Mouse (Mus musculus): ENCODE data around the gene Pdxdc1. TPM values are rescaled to one million over a fixed set of nuclear protein-coding genes. Genes with fewer than 3 reads are reported as not detected.

The Pdxdc1 gene
- 135 and 156 TPM in 2 replicates for polyA plus RNA-seq (2011; ENCODE audit: insufficient read depth, insufficient read length, low read depth, missing spikeins)

GRCm38 (mm10) chr16:13902888-13903483 lies at the start of gene Pdxdc1, which contains the start of gene Mpv17l:
Gene Pdxdc1 (minus strand): TSS chr16:13903131.
Gene Mpv17l (plus strand): TSS chr16:13903161.
- TF ChIP-seq CTCF (IDR thresholded peaks at IDR 0.05; ENCODE audit: low read depth, low read length) (no peak), EP300 (IDR thresholded peaks at IDR 0.05; ENCODE audit: insufficient read depth, low read depth, low read length) (no peak), POLR2A (IDR thresholded peaks at IDR 0.05; ENCODE audit: insufficient read depth, low read length) (peak; percentile 27)
- Histone ChIP-seq H3K27me3 (ENCODE audit: control insufficient read depth, insufficient read depth, low read length, poor library complexity, severe bottlenecking) (no peaks in the 10 kb centered on the region), H3K4me1 (ENCODE audit: control insufficient read depth, insufficient read depth, low read length) (no peaks in the 10 kb centered on the region), H3K9ac (ENCODE audit: low read depth, poor library complexity, severe bottlenecking) (peak within 1 kb of the TSS; percentile 84), H3K27ac (ENCODE audit: insufficient read depth, low read length) (peak within 1 kb of the TSS; percentile 67; the same call in 1 of the 2 replicates), H3K36me3 (ENCODE audit: control insufficient read depth, insufficient read depth, low read length, poor library complexity, severe bottlenecking) (no peaks in the 10 kb centered on the region), H3K4me3 (ENCODE audit: low read depth, low read length) (peak within 1 kb of the TSS; percentile 98), H3K9me3 (replicated peaks; ENCODE audit: control insufficient read depth, insufficient read depth, low read length, poor library complexity, severe bottlenecking) (no peaks in the 10 kb centered on the region)

- no peak overlapping the region for H3K9ac ChIP-seq (ENCODE audit: low read depth, poor library complexity, severe bottlenecking)
- peaks cover 7% of the 10 kb centered on the region; the same call in 1 of the 2 replicates for H3K9me3 ChIP-seq (replicated peaks; ENCODE audit: control insufficient read depth, insufficient read depth, low read length, poor library complexity, severe bottlenecking)
- H3K27me3 ChIP-seq (ENCODE audit: control insufficient read depth, insufficient read depth, low read length, poor library complexity, severe bottlenecking) = no peaks in the 10 kb centered on the region
- peak; percentile 95 for TF ChIP-seq EP300 (IDR thresholded peaks at IDR 0.05; ENCODE audit: insufficient read depth, low read depth, low read length)
- no peak for TF ChIP-seq POLR2A (IDR thresholded peaks at IDR 0.05; ENCODE audit: insufficient read depth, low read length)
- peaks cover 2% of the 10 kb centered on the region for H3K4me1 ChIP-seq (ENCODE audit: control insufficient read depth, insufficient read depth, low read length)
- no peaks in the 10 kb centered on the region for H3K36me3 ChIP-seq (ENCODE audit: control insufficient read depth, insufficient read depth, low read length, poor library complexity, severe bottlenecking)
- H3K27ac ChIP-seq (ENCODE audit: insufficient read depth, low read length) = no peak overlapping the region
- no peak overlapping the region for H3K4me3 ChIP-seq (ENCODE audit: low read depth, low read length)
These were observed 48.3 kb upstream of the Pdxdc1 start for GRCm38 (mm10) chr16:13951245-13951644.

GRCm38 (mm10) chr16:13946306-13946705 lies 43.4 kb upstream of the Pdxdc1 start:
- no peak overlapping the region for H3K27ac ChIP-seq (ENCODE audit: insufficient read depth, low read length)
- H3K27me3 ChIP-seq (ENCODE audit: control insufficient read depth, insufficient read depth, low read length, poor library complexity, severe bottlenecking) = no peaks in the 10 kb centered on the region
- H3K9me3 ChIP-seq (replicated peaks; ENCODE audit: control insufficient read depth, insufficient read depth, low read length, poor library complexity, severe bottlenecking) = peaks cover 7% of the 10 kb centered on the region; the same call in 1 of the 2 replicates
- TF ChIP-seq POLR2A (IDR thresholded peaks at IDR 0.05; ENCODE audit: insufficient read depth, low read length) (no peak), EP300 (IDR thresholded peaks at IDR 0.05; ENCODE audit: insufficient read depth, low read depth, low read length) (no peak), CTCF (IDR thresholded peaks at IDR 0.05; ENCODE audit: low read depth, low read length) (no peak)
- H3K36me3 ChIP-seq (ENCODE audit: control insufficient read depth, insufficient read depth, low read length, poor library complexity, severe bottlenecking) = no peaks in the 10 kb centered on the region
- H3K4me3 ChIP-seq (ENCODE audit: low read depth, low read length) = no peak overlapping the region
- no peak overlapping the region for H3K9ac ChIP-seq (ENCODE audit: low read depth, poor library complexity, severe bottlenecking)
- H3K4me1 ChIP-seq (ENCODE audit: control insufficient read depth, insufficient read depth, low read length) = peaks cover 2% of the 10 kb centered on the region

- Histone ChIP-seq H3K9me3 (replicated peaks; ENCODE audit: control insufficient read depth, insufficient read depth, low read length, poor library complexity, severe bottlenecking) (peaks cover 7% of the 10 kb centered on the region; the same call in 1 of the 2 replicates), H3K27ac (ENCODE audit: insufficient read depth, low read length) (no peak overlapping the region), H3K9ac (ENCODE audit: low read depth, poor library complexity, severe bottlenecking) (no peak overlapping the region), H3K36me3 (ENCODE audit: control insufficient read depth, insufficient read depth, low read length, poor library complexity, severe bottlenecking) (no peaks in the 10 kb centered on the region), H3K27me3 (ENCODE audit: control insufficient read depth, insufficient read depth, low read length, poor library complexity, severe bottlenecking) (no peaks in the 10 kb centered on the region), H3K4me1 (ENCODE audit: control insufficient read depth, insufficient read depth, low read length) (peaks cover 2% of the 10 kb centered on the region), H3K4me3 (ENCODE audit: low read depth, low read length) (no peak overlapping the region)
- no peak for TF ChIP-seq CTCF (IDR thresholded peaks at IDR 0.05; ENCODE audit: low read depth, low read length)
- TF ChIP-seq POLR2A (IDR thresholded peaks at IDR 0.05; ENCODE audit: insufficient read depth, low read length) = no peak
- no peak for TF ChIP-seq EP300 (IDR thresholded peaks at IDR 0.05; ENCODE audit: insufficient read depth, low read depth, low read length)
These were observed 42.2 kb upstream of the Pdxdc1 start for GRCm38 (mm10) chr16:13945153-13945552.

GRCm38 (mm10) chr16:13944752-13945151 lies 41.8 kb upstream of the Pdxdc1 start:
- Histone ChIP-seq H3K9me3 (replicated peaks; ENCODE audit: control insufficient read depth, insufficient read depth, low read length, poor library complexity, severe bottlenecking) (peaks cover 5% of the 10 kb centered on the region; the same call in 1 of the 2 replicates), H3K27me3 (ENCODE audit: control insufficient read depth, insufficient read depth, low read length, poor library complexity, severe bottlenecking) (no peaks in the 10 kb centered on the region), H3K4me3 (ENCODE audit: low read depth, low read length) (no peak overlapping the region), H3K27ac (ENCODE audit: insufficient read depth, low read length) (no peak overlapping the region), H3K9ac (ENCODE audit: low read depth, poor library complexity, severe bottlenecking) (no peak overlapping the region), H3K36me3 (ENCODE audit: control insufficient read depth, insufficient read depth, low read length, poor library complexity, severe bottlenecking) (no peaks in the 10 kb centered on the region), H3K4me1 (ENCODE audit: control insufficient read depth, insufficient read depth, low read length) (peaks cover 2% of the 10 kb centered on the region)
- TF ChIP-seq POLR2A (IDR thresholded peaks at IDR 0.05; ENCODE audit: insufficient read depth, low read length) (no peak), CTCF (IDR thresholded peaks at IDR 0.05; ENCODE audit: low read depth, low read length) (no peak), EP300 (IDR thresholded peaks at IDR 0.05; ENCODE audit: insufficient read depth, low read depth, low read length) (no peak)

GRCm38 (mm10) chr16:13944178-13944577 lies 41.2 kb upstream of the Pdxdc1 start:
- H3K4me3 ChIP-seq (ENCODE audit: low read depth, low read length) = no peak overlapping the region
- no peaks in the 10 kb centered on the region for H3K27me3 ChIP-seq (ENCODE audit: control insufficient read depth, insufficient read depth, low read length, poor library complexity, severe bottlenecking)
- TF ChIP-seq EP300 (IDR thresholded peaks at IDR 0.05; ENCODE audit: insufficient read depth, low read depth, low read length) (no peak), POLR2A (IDR thresholded peaks at IDR 0.05; ENCODE audit: insufficient read depth, low read length) (no peak), CTCF (IDR thresholded peaks at IDR 0.05; ENCODE audit: low read depth, low read length) (no peak)
- H3K27ac ChIP-seq (ENCODE audit: insufficient read depth, low read length) = no peak overlapping the region
- H3K4me1 ChIP-seq (ENCODE audit: control insufficient read depth, insufficient read depth, low read length) = peaks cover 2% of the 10 kb centered on the region
- H3K9me3 ChIP-seq (replicated peaks; ENCODE audit: control insufficient read depth, insufficient read depth, low read length, poor library complexity, severe bottlenecking) = no peaks in the 10 kb centered on the region
- no peaks in the 10 kb centered on the region for H3K36me3 ChIP-seq (ENCODE audit: control insufficient read depth, insufficient read depth, low read length, poor library complexity, severe bottlenecking)
- H3K9ac ChIP-seq (ENCODE audit: low read depth, poor library complexity, severe bottlenecking) = no peak overlapping the region

Data from ES-Bruce4 (cell line).